Mouse (Mus musculus): Measurements from ENCODE around the gene Dgki.

DNA sequence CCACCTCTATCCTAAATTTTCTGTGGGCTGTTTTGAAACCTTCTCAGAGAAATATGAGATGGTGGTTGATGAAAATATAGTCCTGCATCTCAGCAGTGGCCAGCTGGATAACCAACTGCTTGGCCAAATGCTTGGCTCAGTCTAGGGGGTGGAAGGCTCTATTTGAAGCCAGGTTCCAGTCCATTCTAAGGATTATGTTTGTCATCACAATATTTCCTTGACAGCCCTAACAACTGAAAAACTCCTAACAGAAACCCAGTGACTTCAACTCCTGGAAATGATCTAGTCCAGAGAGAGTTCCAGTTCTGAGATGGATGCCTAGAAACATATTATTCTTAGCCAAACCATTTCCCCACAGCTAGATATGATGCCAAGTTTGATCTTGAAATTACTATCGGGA lies 454.7 kb downstream of the Dgki start:
- no peak for TF ChIP-seq CTCF (IDR thresholded peaks at IDR 0.05; ENCODE audit: borderline replicate concordance, insufficient read depth, low read depth, low read length)
- no peak for TF ChIP-seq POLR2A (IDR thresholded peaks at IDR 0.05; ENCODE audit: borderline replicate concordance, insufficient read depth, low read length)

Data from cerebellum, adult 2 months (tissue).